Mouse (Mus musculus): ENCODE data around the gene Ell3. TPM values are rescaled to one million over a fixed set of nuclear protein-coding genes. Genes with fewer than 3 reads are reported as not detected.
"Not testable (repeated sequence)": the region's sequence is repeated elsewhere in the genome, so short reads cannot be mapped to it uniquely, and the experiment has no call there.

The Ell3 gene
- polyA plus RNA-seq (2011; ENCODE audit: insufficient read length, low read depth, missing spikeins): not detected in 2 replicates

GRCm38 (mm10) chr2:121444178-121444577 is at the start of gene Ell3:
Gene Ell3, minus strand, starts transcription at chr2:121444278.
- H3K4me3 ChIP-seq (ENCODE audit: insufficient read depth, low read length): no peak within 1 kb of the TSS
- TF ChIP-seq POLR2A (IDR thresholded peaks at IDR 0.05; ENCODE audit: low read depth, low read length): no peak
- peaks cover 9% of the 10 kb centered on the region; the same call in 1 of the 2 replicates for H3K4me1 ChIP-seq (ENCODE audit: control insufficient read depth, insufficient read depth, low read length)
- no peak within 1 kb of the TSS for H3K27ac ChIP-seq (ENCODE audit: insufficient read depth, low read length)

DNA sequence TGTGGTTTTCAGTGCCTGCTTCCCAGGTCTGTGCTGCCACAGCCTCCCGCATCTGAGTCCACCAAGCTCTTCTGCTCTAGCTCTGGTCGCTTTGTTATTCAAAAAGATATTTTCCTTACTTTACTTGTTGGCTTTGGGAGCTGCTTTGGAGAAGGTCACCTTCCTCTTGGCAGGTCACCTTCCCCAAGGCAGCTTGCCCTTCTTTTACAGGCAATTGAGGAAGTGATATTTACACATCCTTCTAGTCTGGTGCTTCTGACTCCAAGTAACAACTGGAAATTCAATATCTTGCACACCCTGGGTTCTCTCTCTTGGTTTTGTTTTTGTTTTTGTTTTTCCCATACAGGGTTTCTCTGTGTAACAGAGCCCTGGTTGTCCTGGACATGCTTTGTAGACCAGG is 40.3 kb upstream of the Ell3 start:
- not testable (repeated sequence) for H3K27ac ChIP-seq (ENCODE audit: insufficient read depth, low read length); H3K4me1 ChIP-seq (ENCODE audit: control insufficient read depth, insufficient read depth, low read length); H3K4me3 ChIP-seq (ENCODE audit: insufficient read depth, low read length)

- H3K4me1 ChIP-seq (ENCODE audit: control insufficient read depth, insufficient read depth, low read length): no peaks in the 10 kb centered on the region
- TF ChIP-seq CTCF (IDR thresholded peaks at IDR 0.05; ENCODE audit: borderline replicate concordance, insufficient read depth, low read length) (no peak), POLR2A (IDR thresholded peaks at IDR 0.05; ENCODE audit: low read depth, low read length) (no peak)
- H3K4me3 ChIP-seq (ENCODE audit: insufficient read depth, low read length): no peak overlapping the region
- H3K27ac ChIP-seq (ENCODE audit: insufficient read depth, low read length): no peak overlapping the region
Observed at GRCm38 (mm10) chr2:121483576-121483975, 39.5 kb upstream of the Ell3 start.

DNA sequence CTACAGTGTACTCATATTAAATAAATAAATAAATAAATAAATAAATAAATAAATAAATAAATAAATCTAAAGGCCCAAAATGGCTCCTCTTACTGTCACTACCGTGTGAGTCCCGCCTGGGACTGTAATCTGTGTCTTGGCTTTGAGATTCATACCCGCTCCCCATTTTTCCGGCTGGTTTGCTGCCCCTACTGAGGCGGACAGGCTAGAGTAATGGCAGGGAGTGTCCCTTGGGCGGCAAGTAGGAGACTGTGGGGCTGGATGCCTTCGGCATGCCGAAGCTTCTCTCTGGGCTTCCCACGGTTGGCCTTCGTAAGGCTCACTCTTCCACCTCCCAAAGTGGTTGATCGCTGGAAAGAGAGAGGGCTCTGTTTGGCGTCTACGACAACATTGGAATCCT is 36.8 kb upstream of the Ell3 start:
- not testable (repeated sequence) for H3K4me1 ChIP-seq (ENCODE audit: control insufficient read depth, insufficient read depth, low read length); H3K27ac ChIP-seq (ENCODE audit: insufficient read depth, low read length); H3K4me3 ChIP-seq (ENCODE audit: insufficient read depth, low read length)

DNA sequence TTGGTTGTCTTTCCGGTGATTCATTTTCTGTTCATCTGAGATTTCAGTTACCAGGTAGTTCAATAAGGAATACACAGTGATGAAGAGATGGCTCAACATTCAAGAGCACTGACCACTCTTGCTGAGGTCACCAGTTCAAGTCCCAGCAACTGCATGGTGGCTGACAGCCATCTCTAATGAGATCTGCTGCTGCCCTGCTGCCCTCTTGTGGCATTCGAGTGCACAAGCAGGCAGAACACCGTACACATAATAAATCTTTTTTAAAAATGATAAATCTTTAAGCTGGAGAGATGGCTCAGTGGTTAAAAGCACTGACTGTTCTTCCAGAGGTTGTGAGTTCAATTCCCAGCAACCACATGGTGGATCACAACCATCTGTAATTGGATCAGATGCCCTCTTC is 36.4 kb upstream of the Ell3 start:
- H3K4me1 ChIP-seq (ENCODE audit: control insufficient read depth, insufficient read depth, low read length): no peaks in the 10 kb centered on the region
- no peak overlapping the region for H3K4me3 ChIP-seq (ENCODE audit: insufficient read depth, low read length)
- TF ChIP-seq POLR2A (IDR thresholded peaks at IDR 0.05; ENCODE audit: low read depth, low read length) (no peak), CTCF (IDR thresholded peaks at IDR 0.05; ENCODE audit: borderline replicate concordance, insufficient read depth, low read length) (peak; percentile 76; the same call in 1 of the 2 replicates)
- no peak overlapping the region for H3K27ac ChIP-seq (ENCODE audit: insufficient read depth, low read length)

DNA sequence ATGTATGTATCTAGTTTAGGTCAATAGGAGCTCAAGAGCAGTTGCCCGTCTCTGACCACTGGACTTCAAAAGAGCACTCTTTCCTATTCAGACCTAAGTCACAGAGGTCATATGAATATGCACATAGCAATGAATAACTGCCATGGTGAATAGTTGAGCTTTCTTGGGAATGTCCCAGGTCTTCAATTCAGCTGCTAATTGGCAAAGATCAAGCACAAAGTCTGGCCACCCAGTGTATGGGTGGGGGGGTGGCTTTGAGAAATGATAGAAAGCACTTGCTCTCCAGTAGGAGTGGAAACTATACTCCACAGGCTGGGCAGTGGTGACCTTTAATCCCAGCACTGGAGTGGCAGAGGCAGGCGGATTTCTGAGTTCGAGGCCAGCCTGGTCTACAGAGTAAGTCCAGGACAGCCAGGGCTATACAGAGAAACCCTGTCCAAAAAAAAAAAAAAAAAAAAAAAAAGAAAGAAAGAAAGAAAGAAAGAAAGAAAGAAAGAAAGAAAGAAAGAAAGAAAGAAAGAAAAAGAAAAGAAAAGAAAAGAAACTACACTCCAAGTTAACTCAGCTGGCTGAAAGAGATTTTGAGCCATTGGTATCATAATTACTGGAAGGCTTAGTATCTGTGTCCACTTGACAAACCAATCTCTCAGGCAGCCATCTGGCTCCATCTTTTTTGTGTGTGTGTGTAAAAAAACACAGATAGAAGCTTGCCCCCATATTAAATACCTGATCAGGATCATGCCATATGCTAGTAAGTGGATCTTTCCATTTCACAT is 33.6 kb upstream of the Ell3 start:
- H3K27ac ChIP-seq (ENCODE audit: insufficient read depth, low read length): no peak overlapping the region
- no peak overlapping the region for H3K4me3 ChIP-seq (ENCODE audit: insufficient read depth, low read length)
- TF ChIP-seq POLR2A (IDR thresholded peaks at IDR 0.05; ENCODE audit: low read depth, low read length): no peak
- no peak for TF ChIP-seq CTCF (IDR thresholded peaks at IDR 0.05; ENCODE audit: borderline replicate concordance, insufficient read depth, low read length)
- no peaks in the 10 kb centered on the region for H3K4me1 ChIP-seq (ENCODE audit: control insufficient read depth, insufficient read depth, low read length)

GRCm38 (mm10) chr2:121475306-121475705 is 31.2 kb upstream of the Ell3 start:
- H3K27ac ChIP-seq (ENCODE audit: insufficient read depth, low read length); H3K4me1 ChIP-seq (ENCODE audit: control insufficient read depth, insufficient read depth, low read length); H3K4me3 ChIP-seq (ENCODE audit: insufficient read depth, low read length): not testable (repeated sequence)

DNA sequence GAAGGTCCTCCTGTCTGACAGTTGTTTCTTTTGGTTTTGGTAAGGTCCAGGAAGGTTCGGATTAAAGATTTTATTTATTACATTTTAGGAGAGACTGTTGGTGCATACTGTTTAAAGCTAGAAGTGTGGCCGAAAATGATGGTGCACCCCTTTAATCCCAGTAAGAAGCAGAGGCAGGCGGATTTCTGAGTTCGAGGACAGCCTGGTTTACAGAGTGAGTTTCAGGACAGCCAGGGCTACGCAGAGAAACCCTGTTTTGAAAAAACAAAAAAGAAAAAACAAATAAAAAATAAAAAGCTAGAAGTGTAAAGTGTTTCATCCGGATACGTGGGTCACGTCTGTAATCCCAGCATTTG is 30.1 kb upstream of the Ell3 start:
- 0 out of 2 replicates have a peak overlapping the region, but pooled peaks have one; percentile 18 for H3K27ac ChIP-seq (ENCODE audit: insufficient read depth, low read length)
- no peaks in the 10 kb centered on the region for H3K4me1 ChIP-seq (ENCODE audit: control insufficient read depth, insufficient read depth, low read length)
- peak overlapping the region; percentile 51 for H3K4me3 ChIP-seq (ENCODE audit: insufficient read depth, low read length)
- TF ChIP-seq POLR2A (IDR thresholded peaks at IDR 0.05; ENCODE audit: low read depth, low read length) (no peak), CTCF (IDR thresholded peaks at IDR 0.05; ENCODE audit: borderline replicate concordance, insufficient read depth, low read length) (no peak)

- 0 out of 2 replicates have a peak within 1 kb of the TSS, but pooled peaks have one; percentile 18 for H3K27ac ChIP-seq (ENCODE audit: insufficient read depth, low read length)
- not testable (repeated sequence) for H3K4me1 ChIP-seq (ENCODE audit: control insufficient read depth, insufficient read depth, low read length)
- TF ChIP-seq POLR2A (IDR thresholded peaks at IDR 0.05; ENCODE audit: low read depth, low read length): peak; percentile 95
- peak within 1 kb of the TSS; percentile 51 for H3K4me3 ChIP-seq (ENCODE audit: insufficient read depth, low read length)
Observed at GRCm38 (mm10) chr2:121473301-121474179, 29.5 kb upstream of the Ell3 start, which contains the start of gene Mfap1b. Gene Mfap1b, minus strand, starts transcription at chr2:121474067.

DNA sequence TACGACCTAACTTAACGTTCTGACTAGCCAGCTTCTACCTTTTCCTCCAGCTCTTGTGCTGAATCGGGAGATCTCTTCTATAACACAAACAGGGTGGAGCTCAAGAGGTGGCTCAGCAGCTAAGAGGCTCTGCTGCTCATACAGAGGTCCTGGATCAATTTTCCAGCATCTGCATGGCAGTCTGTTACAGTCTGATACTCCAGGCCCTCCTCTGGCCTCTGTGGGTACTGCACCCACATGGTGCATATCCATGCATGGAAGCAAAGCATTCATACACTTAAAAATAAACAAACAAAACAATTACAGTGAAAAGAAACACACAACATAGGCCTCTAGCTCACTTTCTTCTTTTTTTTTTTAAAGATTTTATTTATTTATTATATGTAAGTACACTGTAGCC is 28.7 kb upstream of the Ell3 start:
- not testable (repeated sequence) for H3K4me3 ChIP-seq (ENCODE audit: insufficient read depth, low read length); H3K4me1 ChIP-seq (ENCODE audit: control insufficient read depth, insufficient read depth, low read length); H3K27ac ChIP-seq (ENCODE audit: insufficient read depth, low read length)

DNA sequence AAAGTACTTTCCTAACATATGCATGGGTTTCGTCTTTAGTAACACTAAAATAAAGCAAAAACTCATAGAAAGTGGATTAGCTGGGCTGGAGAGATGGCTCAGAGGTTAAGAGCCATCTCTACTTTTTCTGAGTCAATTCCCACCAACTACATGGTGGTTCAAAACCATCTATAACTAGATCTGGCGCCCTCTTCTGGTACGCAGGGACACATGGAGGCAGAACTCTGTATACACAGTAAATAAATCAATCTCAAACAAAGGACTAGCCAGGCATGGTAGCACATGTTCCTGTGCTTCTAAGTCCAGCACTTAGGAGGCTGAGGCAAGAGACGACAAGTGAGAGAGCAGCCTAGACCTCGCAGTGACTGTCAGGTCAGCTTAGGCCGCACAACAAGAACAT is 24.9 kb upstream of the Ell3 start:
- H3K27ac ChIP-seq (ENCODE audit: insufficient read depth, low read length); H3K4me1 ChIP-seq (ENCODE audit: control insufficient read depth, insufficient read depth, low read length); H3K4me3 ChIP-seq (ENCODE audit: insufficient read depth, low read length): not testable (repeated sequence)
